Mouse (Mus musculus) olfactory bulb, adult 2 months (tissue): ENCODE data around the gene Ctcfl.

ENCODE experiments used
- CTCF ChIP-seq: fragments of 200-500 bp; IDR thresholded peaks from 2 replicates; pipeline ENCODE4 v1.5.1; 2012; ENCODE audit warnings: low read depth, mild to moderate bottlenecking, low read length, moderate library complexity; ENCODE audit not compliant: insufficient read depth
- POLR2A ChIP-seq: fragments of 200-500 bp; IDR thresholded peaks from 2 replicates; pipeline ENCODE4 v1.6.1; 2012; ENCODE audit warnings: mild to moderate bottlenecking, low read depth, low read length, moderate library complexity; ENCODE audit not compliant: insufficient read depth

DNA sequence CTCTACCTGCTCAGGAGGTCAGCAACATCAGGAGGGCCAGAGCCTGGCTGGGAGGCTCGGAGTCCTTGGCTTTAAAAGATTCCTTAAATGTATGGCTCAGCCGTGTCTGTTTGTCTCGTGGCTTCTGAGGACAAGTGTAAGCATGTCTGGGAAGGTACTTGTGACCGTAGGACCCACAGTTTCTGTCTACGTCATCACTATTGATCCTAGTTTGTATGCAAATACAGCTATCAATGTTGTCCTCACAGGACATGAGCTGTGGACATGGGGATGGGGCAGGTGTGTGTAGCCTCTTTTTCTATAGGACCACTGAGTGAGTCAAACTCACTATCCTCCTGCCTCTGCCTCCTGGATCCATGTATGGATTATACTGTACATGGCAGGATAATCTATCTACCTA lies 28.7 kb upstream of the Ctcfl start:
- no peak for TF ChIP-seq CTCF
- no peak for TF ChIP-seq POLR2A
